Mouse (Mus musculus): ENCODE results near the gene Galnt14.

The Galnt14 gene

GRCm38 (mm10) chr17:73507804-73508535 is 202.3 kb downstream of the Galnt14 start:
- DNase-seq (ENCODE audit: low spot score in 2 of 2) = no peak

- DNase-seq (ENCODE audit: low spot score in 2 of 2) = no peak
These were observed 206.1 kb downstream of the Galnt14 start for GRCm38 (mm10) chr17:73504111-73504510.

DNA sequence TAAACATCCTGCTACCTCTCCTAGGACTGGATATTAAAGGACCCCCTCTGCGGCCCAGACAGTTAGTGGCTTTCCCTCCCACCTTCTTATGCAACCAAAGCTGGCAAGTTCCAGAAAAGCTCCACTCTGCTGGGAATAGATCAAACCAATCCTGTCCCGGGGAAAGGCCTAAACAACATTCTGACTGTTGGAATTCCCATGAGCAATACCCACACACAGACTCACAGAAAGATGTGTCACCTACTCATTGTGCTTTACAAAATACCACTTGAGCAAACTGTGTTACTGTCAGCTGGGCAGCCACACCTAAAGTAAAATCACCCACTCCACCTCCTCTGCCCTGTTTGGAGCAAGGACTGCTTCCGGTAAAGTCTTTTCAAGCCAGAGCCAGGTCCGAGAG is 207.6 kb downstream of the Galnt14 start:
- no peak for DNase-seq (ENCODE audit: low spot score in 2 of 2)

DNA sequence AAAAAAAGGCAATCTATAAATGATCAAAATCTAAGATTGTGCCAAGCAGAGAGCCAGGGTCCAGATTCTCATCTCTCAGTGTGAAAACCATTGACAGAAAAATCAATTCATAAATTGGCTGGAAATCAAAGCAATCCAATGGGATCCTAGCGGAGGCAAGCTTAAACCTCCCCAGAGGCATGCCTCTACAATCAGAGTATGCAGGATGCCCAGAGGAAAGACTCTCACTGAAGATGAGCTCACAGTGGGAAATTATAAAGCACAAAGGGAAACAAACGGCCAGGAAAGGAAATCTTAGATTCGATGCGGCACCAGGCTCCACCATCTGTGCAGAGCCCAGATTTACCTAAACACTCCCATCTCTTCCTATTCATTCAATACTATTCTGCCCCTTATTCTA is 220.7 kb downstream of the Galnt14 start:
- no peak for DNase-seq (ENCODE audit: low spot score in 2 of 2)

- DNase-seq (ENCODE audit: low spot score in 2 of 2) = no peak
These were observed 222.5 kb downstream of the Galnt14 start for GRCm38 (mm10) chr17:73487792-73488191.

DNA sequence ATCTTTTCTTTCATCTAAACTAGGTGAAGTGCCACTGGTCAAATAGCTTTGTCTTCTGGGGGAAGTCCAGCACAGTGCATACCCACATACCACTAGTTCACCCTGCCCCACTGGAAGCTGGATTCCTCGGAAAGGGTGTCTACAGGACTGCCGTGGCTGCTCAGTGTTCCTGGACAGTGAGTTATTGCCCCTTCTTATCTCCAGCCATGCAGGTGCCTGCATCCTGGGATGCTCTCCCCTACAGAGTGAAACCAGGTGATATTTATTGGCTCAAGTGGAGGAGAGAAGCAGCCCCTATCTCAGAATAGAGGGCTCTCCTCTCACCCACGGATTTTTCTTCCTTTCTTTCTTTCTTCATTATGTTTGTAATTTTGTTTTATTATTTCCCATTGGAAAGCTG is 222.9 kb downstream of the Galnt14 start:
- DNase-seq (ENCODE audit: low spot score in 2 of 2) = no peak

DNA sequence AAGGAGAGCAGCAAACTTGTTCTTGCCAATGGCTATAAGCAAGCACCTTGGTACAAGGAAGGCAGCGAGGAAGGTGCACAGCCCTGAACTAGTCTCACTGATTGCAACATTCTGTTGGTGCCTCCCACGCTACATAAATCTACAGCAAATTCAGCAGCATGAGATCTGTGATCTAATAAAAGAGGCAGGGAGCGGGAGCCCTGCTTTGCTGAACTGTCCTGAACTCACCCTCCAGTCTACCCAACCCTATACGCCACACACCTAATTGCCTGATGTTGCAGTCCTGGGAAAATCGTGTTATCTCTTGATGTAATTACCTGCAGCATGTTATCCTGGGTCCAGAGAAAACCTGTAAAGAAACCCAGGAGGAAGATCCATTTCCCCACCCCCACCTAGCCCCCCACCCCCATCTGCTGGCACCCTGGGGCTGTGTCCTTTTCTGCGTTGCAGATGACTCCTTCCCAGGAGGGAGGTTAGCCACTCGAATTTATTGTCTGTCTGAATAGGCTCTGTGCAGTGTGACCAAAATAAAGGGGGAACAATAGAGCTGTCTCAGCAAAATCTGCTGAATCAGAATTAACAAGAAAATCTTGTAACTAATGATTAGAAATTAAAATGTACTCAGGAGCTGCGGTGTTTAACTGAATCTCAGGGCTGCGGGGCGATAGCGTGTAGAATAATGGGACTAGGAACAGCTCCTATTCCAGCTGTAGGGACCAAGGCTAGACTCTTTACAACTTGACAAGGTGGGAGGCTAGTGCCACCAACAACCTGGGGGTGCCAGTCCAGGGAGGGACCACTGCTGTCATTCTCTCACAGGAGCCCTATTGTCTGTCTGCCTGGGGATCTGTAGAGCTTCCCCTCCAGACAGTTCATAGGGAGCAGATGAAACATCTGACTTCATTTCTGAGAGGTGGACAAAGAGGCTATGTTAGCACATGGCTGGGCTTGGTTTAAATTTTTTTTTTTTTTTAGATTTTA is 232.9 kb downstream of the Galnt14 start:
- no peak for DNase-seq (ENCODE audit: low spot score in 2 of 2)

DNA sequence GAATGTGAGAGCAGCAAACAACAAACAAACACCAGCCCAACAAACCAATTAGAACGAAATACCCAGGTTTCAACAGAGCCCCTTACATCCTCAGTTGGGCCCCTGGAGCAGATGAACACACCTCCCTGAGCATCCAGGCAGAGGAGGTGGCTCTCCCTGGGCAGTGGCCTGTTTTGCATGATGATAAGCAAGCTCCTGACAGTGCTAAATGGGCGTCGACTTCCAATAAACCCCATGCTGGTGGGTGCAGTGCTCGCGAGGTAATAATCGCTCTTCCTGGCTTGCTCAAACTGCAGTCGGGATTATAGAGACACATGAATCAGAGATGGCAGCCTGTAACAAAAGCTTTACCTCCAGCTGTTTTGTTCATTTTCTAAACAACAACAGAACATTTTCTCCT is 235.9 kb downstream of the Galnt14 start:
- no peak for DNase-seq (ENCODE audit: low spot score in 2 of 2)

DNA sequence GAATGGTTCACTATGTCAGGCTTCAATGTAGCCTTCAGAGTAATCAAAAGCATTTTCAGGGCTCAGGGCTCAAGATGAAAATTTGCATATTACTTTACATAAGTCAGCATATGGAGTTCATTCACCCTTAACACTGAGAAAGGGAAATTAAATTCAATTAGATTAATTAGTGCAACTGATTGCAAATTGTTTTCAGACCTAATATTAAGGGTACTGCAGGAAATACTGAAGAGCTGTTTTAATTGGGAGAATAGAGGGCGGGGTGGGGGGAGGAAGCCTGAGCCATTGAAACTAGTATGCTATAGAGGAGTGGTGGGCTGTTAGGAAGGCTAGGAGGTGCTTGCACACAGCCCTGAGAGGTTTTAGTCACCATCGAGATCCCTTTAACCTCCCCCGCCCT is 237.2 kb downstream of the Galnt14 start:
- no peak for DNase-seq (ENCODE audit: low spot score in 2 of 2)

DNA sequence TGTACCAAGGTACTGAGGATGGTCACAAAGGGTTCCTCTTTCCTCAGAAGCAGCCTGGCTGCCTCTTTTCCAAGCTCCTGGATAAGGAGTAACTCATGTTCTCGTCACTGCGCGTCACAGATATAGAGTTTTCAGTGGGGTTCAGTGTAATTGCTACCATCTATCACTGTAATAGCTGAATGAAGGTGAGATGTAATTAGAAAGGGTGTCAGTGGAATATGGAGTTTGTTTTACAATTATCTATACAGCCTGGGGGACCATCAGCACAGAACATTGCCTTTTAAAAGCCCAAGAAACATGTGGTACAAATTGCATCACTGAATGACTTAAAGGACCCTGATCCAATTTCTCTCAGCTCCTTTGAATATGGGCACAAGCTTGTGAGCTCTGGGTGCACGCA is 249.4 kb downstream of the Galnt14 start:
- DNase-seq (ENCODE audit: low spot score in 2 of 2) = no peak

- no peak for DNase-seq (ENCODE audit: low spot score in 2 of 2)
These were observed 251.5 kb downstream of the Galnt14 start for GRCm38 (mm10) chr17:73458741-73459140.

- no peak for DNase-seq (ENCODE audit: low spot score in 2 of 2)
These were observed 253.7 kb downstream of the Galnt14 start for GRCm38 (mm10) chr17:73456551-73456950.

DNA sequence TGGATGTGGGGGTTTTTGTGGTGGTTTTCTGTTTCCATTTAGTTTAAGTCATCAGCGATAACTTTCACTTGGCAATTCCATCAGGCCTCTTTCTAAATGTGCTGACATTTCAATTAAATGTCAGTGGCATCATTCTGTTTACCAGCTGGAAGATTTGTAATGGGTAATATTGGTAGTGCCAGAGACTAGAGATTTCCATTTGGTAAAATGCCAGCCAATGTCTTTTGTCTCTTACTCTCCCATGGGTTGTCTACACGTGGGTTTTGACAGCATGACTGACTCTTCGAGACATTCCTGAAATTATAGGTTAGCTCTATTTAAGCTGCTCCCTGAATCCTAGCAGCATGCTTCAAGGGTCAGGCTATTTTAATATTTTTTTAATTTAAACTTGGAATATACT is 256.6 kb downstream of the Galnt14 start:
- DNase-seq (ENCODE audit: low spot score in 2 of 2) = no peak

- no peak for DNase-seq (ENCODE audit: low spot score in 2 of 2)
These were observed 258.0 kb downstream of the Galnt14 start for GRCm38 (mm10) chr17:73452151-73452760.

DNA sequence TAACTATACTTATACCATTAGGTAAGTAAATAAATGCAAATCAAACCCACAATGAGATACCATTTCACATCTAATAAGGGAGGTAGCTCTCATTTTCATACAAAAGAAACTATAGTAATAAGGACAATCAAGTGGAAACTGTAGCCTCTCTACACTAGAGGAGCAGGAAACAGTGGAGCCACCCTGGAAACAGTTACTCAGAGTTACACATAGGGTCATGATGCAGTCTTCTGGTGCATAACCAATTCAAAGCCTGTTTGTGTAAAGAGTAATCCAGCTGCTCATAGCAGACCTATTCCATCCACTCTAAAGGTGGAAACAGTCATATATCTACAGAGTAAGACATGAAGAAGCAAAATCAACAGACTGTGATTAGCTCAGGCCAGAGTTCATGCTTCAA is 261.1 kb downstream of the Galnt14 start:
- no peak for DNase-seq (ENCODE audit: low spot score in 2 of 2)

Measured in right cerebral cortex, postnatal 36 days (tissue).